Mouse (Mus musculus): Measurements from ENCODE around the gene Atxn7l1.
"Not testable (repeated sequence)": the region's sequence is repeated elsewhere in the genome, so short reads cannot be mapped to it uniquely, and the experiment has no call there.

Gene Atxn7l1

DNA sequence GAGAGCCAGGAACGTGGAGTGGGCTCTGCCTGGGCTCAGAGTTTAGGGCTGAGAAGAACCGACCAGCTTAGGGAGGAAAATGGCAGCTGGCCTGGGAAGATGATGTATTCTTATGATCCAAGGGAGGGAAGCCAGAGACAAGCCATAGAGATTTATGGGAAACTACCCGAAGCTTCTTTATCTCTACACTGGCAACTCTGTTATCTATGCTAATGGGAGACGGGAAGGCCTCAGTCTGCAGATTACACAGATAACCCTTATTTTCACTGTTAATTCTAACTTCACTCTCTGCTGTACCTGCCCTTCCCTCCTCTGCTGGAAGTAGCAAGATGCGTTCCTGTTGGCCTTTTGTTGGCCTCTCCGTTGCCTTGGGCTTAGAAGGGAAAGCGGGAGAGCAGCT lies 5.6 kb downstream of the Atxn7l1 start:
- no peak for DNase-seq (ENCODE audit: low read depth)

DNA sequence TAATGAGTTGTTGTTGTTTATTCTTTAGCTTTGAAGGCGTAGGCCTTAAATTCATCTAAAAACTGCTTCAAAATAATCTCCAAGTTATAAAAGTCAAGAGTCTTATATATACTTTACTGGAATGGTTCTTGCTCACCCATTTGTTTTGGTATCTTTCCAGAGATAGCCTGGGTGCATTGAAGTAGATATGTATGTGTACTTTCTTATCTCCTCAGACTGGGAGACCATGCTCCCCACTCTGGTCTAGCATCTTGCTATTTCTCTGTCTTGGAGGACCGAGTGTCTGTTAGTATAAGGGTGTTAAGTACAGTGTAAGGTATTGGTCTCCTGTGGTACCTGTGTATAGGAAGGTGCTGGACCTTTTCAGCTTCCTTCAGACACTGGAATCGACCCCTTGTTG lies 6.4 kb downstream of the Atxn7l1 start:
- DNase-seq (ENCODE audit: low read depth) = no peak

DNA sequence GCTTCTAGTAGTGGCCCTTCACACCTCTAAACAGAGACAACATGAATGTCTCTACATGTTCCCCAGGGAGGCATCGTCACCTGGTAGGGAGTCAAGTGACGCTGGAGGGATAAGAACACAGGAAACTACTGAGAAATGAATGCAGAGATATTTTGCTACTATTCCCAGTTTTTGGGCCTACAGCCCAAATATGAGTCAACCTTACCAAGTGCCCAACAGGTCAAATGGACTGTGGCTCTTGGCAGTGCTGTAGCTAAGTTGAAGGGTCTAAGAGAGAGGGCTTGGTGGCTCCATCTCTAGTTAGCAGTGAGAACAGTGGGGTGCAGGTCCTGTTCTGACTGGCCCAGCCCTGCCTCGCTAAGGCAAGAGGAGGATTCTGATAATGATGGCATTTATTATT lies 7.2 kb downstream of the Atxn7l1 start:
- DNase-seq (ENCODE audit: low read depth) = no peak

DNA sequence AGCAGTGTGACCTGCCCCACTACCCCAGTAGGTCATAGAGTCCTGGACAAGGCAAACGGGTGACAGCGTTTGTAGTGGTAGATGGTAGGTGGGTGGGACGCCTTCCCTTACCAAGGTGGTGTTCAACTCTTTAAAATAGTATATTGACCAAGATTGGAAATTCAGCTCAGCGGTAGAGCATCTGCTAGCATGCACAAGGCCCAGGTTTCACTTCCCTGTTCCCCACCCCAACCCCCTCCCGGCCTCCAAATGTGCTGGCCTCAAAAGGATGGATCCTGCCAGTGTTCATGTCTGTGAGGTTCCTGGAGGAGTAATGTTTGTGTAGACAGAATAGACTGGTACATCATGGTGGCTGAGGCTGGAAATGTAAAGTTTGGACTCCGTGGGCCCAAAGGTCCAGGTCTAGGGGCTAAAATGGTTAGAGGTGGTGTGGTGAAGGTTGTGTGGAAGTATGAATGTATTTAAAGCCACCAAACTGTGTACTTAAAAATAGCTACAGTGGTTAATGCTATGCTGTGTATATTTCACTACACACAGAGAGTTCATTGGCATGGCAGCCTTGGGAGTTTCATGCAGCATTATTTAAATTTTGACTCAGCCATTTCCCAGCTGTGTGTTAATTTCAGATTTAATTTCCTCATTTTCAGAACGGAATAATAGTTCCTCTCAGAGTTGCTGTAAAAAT lies 9.0 kb downstream of the Atxn7l1 start:
- DNase-seq (ENCODE audit: low read depth) = no peak

DNA sequence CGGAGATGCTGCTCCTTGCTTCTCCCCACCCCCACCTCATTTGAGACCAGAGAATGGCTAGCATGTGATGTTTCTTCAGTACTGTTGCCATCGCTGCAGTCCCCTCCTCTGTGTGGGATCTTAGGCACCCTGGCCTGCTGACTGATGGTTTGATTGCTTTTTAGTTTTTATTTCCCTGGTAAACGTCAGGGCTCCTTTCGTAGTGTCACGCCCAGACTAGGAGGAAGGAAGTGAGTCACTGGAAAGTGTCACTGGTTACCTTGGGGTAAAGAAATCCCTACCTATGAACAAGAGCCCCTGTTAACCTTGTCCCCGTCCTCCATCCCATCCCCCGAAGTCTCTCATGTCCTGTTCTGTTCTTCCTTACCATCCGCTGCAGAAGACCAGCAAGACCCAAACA lies 10.8 kb downstream of the Atxn7l1 start:
- DNase-seq (ENCODE audit: low read depth) = no peak

DNA sequence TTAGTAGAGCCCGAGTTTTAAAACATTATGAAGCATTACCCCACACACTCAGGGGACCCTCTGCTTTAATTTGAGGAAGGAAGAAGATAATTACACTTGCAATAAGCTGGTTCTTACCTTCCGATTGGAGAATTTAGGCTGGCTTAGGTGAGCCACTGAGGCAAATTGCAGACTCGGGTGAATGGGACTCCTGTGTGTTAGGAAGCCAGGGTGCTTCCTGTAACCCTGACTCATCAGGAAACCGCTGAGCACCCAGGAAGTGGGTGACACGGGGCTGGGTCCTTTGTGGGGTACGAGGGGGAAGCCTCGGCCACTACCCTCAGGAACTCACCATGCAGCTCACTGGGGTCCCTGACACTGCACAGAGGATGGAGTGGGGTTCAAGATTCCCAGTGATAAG lies 12.9 kb downstream of the Atxn7l1 start:
- no peak for DNase-seq (ENCODE audit: low read depth)

DNA sequence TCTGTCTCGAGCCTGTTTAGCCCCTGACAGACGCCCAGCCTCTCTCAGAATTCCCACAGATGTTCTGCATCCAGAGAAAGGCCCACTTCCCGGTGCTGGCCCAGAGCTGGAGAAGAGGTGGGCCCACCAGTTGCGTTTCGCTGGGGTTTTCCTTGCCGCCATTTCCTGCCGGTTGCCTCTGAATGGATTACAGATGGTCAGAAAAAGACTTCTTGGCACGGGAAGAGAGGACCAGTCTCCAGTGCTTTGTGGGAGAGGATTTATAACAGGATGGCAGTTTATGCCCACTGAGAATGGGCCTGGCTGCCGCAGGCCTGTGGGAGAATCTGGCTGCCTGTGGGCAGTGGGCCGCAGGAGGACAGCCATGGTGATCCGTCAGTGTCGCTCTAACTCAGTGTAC lies 15.0 kb downstream of the Atxn7l1 start:
- DNase-seq (ENCODE audit: low read depth) = no peak

DNA sequence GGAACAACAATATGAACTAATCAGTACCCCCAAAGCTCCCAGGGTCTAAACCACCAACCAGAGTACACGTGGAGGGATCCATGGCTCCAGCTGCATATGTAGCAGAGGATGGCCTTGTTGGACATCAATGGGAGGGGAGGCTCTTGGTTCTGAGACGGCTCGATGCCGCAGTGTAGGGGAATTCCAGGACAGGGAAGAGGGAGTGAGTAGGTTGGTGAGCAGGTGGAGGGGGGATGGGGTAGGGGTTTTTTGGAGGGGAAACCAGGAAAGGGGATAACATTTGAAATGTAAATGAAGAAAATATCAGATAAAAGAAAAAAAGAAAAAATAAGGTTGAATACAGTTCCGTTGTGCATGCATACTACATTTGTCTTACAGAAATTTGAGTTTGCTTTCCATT lies 16.5 kb downstream of the Atxn7l1 start:
- not testable (repeated sequence) for DNase-seq (ENCODE audit: low read depth)

DNA sequence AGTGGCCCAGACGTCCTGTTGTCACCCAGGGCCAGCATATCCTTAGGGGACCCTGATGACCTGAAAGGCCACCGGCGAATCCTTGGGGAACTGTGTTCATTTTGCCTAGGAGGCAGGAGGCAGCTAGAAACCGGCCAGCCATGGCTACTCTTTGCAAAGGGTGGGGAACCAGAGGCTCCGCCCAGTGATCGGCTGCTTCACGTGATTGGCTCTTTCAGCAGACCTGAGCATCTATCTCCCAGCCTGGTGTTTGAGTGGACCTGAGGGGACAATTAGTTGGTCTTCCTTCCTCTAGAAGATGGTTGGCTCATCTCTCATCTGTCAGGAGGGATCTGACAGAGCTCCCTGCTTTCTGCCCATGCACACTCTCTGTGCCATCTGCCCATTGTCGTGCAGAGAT lies 19.2 kb downstream of the Atxn7l1 start:
- no peak for DNase-seq (ENCODE audit: low read depth)

DNA sequence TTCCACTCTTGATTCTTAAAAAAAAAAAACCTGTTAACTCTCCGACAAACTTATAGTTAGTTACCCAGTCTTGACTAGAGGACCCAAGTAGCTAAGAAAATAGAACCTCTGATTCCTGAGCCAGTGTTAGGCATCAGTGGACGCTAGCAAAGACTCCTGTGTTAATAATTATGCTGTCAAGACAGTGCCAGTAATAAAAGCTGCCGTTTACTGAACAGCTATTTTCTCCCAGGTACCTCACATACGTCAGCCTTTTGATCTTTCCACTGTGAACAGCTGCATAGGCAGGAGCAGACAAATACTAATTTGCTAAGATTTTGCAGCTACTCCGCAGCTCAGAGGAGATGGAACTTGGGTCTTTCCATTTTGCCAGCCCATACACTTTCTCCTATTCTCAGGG lies 20.1 kb downstream of the Atxn7l1 start:
- DNase-seq (ENCODE audit: low read depth) = no peak

DNA sequence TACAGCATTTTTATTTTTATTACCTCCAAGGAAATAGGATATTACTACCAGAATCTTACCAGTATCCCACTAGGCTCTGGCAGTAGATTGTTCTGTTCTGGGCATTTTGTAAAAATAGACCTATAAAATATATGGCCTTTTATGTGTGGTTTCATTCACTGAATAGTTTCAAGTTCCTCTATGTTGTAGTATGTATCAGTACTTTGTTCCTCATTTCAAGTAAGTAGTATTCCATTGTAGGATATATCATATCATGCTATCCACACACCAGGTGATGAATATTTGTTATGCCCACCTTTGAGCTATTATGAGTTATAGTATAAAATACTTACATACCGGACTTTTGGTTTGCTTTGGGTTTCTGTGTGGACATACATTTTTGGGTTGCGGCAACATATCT lies 21.0 kb downstream of the Atxn7l1 start:
- DNase-seq (ENCODE audit: low read depth) = no peak

DNA sequence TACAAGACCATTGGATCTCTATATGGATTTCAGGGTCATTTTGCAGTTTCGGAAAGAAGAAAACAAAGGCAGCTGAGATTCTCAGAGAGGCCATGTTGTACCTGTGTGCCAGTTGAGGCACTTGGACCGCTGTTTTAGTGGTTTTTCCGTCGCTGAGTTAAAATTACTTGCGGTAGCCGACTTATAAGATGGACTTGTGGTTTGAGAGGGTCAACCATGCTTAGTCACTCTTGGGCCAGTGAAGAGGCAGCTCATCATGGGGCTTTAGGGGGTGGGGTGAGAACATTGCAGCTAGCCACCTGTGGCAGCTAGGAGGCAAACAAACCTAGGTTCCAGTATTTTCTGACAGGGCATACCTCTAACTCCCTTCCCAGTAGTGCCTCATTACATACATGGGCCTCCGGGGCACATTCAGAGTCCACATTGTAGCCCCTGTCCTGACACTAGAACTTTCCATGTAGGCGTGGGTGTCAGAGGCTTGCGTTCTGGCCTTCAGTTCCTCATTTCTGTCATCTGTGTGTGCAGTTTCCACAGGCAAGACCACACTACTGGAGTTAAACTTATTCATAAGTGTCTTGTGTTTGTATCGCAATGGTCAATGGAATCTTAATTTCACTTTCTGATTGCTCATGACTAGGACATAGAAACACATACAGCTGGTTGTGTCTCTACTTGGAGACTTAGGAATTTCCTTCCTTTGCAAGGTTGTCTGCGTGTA lies 22.4 kb downstream of the Atxn7l1 start:
- DNase-seq (ENCODE audit: low read depth) = no peak

DNA sequence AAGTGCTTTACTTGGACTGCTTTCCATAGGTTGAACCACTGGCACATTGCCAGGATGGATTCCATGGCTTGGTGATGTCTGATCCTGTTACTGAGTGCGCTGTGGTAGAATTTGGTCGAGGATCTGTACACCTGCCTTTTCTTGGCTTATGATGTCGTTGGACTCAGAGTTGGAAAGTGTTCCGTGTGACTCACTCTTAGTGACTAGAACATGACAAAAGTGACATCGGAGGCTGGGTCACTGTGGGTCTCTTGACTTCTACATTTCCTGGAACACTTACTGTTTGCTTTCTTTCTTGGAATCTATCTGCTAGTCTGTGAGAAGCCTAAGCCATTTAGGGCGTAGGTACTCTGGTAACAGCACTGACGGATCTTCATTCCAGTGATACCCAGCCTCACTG lies 23.3 kb downstream of the Atxn7l1 start:
- DNase-seq (ENCODE audit: low read depth) = no peak

DNA sequence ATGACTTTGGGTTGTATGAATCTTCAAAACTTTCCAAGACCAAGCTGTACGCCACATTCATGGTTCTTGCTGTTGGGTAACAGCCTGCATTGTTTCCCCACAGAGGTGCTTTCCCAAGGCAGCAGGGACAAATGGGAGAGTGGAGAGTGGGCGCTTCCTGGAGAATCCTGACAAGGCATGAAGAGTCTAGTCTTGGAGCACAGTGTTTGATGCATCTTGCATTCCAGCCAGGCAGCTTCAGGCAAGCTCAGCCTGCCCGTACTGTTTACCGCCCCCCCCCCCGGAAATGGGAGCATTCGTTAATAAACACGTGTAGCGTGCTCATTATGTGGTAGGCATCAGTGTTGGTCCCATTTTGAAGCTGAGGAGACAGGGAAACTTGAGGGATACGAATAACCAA lies 25.4 kb downstream of the Atxn7l1 start:
- no peak for DNase-seq (ENCODE audit: low read depth)

DNA sequence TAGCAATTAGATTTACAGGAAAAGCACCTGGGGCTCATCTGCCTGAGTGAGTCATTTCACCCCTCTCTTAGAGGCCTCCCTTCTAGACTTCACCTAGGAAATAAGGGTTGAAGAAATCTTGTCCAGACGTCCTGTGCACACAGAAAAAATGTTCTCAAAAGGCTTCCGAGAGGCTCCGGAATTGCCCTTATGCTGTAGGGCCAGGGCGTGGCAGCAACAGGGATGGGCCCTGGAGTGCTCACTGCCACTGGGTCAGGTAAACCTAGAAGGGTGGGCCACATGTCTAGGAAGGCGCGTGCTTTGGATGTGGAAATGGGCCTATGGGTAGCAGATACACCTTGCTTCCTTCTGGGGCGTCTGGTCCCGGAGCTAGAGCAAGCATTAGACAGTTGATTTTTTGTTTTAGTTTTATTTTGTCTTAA lies 26.2 kb downstream of the Atxn7l1 start:
- DNase-seq (ENCODE audit: low read depth) = no peak

DNA sequence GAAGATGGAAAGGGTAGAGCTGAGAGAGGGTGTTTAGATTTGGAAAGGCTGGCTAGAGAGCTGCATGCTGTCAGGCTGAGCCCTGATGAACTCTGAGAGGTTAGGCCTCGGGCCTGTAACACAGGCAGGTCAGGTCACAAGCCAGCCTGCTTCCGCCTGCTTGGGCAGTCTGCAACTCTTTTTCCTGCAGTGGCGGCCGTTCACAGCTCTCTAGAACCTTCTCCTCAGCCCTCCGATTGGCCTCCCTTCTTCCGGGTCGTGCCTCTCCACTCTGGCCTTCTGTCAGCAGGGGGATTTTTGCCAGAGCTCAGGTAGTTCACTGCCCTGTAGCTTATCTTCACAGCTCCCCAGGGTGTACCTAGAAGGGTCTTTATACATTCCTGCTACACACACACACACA lies 26.7 kb downstream of the Atxn7l1 start:
- no peak for DNase-seq (ENCODE audit: low read depth)

DNA sequence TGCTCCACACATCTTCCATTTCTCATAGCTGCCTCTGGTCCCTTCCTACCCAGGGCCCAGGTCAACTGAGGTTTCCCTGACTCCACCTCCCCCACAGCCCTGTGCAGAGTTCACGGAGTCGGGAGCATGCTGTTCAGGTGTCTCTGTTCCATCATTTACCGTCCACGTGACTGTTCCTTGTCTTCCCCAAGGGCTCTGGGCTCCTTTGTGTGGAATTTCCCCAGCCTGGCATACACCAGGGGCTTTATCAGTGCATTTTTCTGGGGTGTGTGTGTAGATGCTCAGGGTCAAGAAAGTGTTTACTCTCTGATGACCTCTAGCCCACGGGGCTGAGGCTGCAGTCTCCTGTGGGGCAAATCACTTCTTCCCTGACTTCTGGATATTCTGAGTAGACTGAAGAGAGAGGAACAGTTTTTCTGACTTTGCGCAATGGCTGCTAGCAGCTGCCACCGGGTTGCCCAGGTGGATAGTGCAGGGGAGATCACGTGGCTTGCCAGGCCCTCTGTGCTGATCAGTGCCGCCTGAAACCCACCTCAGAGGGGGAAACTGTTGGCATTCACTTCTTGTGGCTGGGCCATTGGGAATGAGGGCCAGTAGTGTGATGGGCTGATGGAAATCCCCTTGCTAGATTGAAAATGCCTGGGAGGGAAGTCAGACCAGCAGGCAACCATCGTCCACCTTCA lies 27.3 kb downstream of the Atxn7l1 start:
- no peak for DNase-seq (ENCODE audit: low read depth)

DNA sequence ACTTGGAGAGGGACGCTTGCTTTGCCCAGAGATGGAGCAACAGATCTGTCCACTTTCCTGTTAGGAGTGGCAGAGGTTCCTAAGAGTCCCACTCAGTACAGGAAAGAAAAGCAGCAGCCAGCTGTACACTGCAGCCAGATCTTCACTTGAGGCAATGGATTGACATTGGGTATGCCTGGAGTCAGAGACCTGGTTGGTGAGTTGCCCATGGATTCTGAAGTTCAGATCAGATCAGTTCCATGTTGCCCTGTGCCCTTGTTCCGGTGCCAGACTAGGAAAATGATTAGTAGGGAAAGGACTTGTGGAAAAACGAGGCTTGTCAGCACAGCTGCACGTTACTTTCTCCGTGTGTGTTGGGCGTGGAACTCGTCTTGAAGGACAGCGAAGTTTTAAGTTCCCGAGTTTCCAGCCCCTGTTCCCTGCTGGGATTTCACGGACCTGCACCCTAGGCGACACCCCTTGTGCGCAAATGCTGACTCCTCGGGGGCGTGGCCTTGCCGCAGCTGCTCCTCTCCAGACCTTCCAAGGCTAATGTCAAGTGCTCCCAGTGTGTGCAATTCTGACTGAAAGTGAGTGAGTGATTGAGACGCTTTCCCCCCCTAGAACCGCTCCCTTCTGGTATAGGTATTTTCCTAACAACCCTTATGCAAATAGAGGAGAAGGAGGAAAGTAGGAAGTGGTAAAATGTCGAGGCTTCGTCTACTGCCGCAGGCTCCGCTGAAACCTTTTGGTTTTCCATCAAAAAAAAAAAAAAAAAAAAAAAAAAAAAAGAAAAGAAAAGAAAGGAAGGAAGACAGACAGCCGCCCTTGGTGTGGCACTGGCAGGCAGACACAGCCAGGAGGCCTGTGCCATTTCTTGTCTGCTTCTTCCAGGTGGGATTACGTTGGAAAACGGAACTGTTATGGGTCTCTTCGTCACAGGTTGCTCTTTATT lies 28.4 kb downstream of the Atxn7l1 start:
- DNase-seq (ENCODE audit: low read depth) = no peak

DNA sequence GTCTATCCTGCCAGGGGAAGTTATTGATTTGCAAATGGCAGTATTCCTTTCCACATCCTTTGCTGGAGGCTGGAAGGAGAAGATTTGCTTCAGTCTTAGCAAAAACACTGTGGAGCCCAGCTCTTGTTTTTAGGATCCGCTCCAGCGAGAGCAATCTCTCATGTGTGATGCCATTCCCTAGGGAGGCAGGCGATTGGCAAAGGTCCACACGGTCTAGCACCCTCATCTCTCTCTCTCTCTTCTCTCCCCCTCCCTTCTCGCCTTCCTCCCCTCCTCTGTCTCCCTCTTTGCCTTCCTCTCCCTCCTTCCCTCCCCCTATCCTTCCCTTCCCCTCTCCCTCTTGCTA lies 29.0 kb downstream of the Atxn7l1 start:
- no peak for DNase-seq (ENCODE audit: low read depth)

DNA sequence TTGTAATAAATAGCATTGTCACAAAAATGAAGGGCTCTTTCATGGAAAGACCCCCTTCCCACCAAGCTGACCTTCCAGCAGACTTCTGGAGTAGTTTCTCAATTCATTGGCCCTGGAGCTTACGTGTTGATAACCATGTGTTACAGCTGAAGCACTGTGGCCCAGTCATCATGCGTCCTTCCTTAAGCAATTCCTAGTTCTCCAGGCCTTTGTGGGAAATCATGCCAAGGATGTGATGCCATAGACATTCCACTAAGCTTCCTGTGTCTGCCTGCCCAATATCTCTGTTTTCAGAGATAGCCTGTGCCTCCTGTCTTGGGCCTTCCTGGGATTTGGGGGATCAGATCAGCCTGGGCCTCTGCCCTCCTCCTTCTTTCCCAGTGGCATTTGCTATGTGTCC lies 32.9 kb downstream of the Atxn7l1 start:
- no peak for DNase-seq (ENCODE audit: low read depth)

DNA sequence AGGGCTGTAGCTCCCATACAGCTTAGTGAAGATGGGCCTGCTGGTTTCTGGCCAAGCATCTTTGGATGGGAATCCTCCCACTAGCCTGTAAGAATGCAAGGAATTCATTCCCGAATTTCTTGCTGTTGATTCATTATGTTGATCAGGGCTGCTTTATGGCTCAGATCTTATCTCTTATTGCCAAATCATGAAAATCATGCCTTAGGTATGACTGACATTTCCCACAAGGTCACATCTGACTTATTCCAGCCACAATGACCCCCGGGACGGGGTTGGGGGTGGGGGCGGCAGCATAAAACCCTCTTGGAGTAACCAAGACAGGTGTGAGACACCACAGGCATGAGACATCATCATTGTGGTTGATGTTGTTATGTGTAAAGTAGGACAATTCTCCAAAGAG lies 34.4 kb downstream of the Atxn7l1 start:
- DNase-seq (ENCODE audit: low read depth) = no peak

DNA sequence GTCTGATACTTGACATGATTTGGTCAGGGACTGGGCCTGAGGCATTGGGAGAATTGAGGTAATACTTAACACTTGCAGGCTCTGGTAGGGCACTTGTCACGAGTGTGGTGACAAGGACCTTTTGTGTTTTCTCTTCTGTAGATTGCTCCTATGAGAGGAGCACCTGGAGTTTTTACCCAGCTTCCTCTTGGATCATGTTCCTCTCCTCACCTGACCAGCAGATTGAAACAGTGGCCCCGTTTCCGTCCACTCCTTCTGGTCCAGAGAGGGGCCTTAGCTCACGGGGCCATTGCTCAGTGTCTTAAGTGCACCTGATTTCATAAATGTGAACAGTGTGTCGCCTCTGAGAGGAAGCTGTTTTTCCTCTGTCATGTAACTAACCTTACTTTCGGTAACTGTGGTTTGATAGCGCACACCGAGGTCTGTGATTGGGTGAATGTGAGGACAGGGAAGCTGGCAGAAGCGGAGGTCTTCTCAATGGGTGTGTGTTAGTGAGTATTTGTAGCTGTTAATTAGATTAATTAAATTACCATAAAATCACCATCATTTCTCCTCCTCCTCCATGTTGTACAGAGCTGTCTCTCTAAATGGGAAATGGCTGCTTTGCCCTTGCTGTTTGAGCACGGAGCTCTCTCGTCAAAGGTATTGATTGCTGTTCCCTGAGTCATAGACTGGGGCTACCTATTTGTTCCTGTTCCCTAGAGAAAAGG lies 35.1 kb downstream of the Atxn7l1 start:
- no peak for DNase-seq (ENCODE audit: low read depth)

Data from fibroblast of lung, adult 2 months (primary cell).